Mouse (Mus musculus): Measurements from ENCODE around the gene Acr. TPM values are rescaled to one million over a fixed set of nuclear protein-coding genes. Genes with fewer than 3 reads are reported as not detected.

The Acr gene
- polyA plus RNA-seq, 1 experiment: 4.2 TPM

DNA sequence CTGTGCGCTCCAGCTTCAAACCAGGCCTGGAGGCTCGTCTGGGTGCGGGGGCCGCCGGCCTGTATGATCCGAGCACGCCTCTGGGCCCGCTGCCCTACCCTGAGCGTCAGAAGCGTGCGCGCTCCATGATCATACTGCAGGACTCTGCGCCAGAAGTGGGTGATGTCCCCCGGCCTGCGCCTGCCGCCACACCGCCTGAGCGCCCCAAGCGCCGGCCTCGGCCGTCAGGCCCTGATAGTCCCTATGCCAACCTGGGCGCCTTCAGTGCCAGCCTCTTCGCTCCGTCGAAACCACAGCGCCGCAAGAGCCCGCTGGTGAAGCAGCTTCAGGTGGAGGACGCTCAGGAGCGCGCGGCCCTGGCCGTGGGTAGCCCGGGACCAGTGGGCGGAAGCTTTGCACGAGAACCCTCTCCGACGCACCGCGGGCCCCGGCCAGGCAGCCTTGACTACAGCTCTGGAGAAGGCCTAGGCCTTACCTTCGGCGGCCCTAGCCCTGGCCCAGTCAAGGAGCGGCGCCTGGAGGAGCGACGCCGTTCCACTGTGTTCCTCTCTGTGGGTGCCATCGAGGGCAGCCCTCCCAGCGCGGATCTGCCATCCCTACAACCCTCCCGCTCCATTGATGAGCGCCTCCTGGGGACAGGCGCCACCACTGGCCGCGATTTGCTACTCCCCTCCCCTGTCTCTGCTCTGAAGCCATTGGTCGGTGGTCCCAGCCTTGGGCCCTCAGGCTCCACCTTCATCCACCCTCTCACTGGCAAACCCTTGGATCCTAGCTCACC is 20.1 kb upstream of the Acr start:
- DNase-seq (ENCODE audit: extremely low spot score in 1 of 2, low spot score in 1 of 2): no peak

- DNase-seq (ENCODE audit: extremely low spot score in 1 of 2, low spot score in 1 of 2): no peak
Observed at GRCm38 (mm10) chr15:89548837-89549236, 19.3 kb upstream of the Acr start.

- DNase-seq (ENCODE audit: extremely low spot score in 1 of 2, low spot score in 1 of 2): no peak
Observed at GRCm38 (mm10) chr15:89550506-89550905, 17.6 kb upstream of the Acr start.

DNA sequence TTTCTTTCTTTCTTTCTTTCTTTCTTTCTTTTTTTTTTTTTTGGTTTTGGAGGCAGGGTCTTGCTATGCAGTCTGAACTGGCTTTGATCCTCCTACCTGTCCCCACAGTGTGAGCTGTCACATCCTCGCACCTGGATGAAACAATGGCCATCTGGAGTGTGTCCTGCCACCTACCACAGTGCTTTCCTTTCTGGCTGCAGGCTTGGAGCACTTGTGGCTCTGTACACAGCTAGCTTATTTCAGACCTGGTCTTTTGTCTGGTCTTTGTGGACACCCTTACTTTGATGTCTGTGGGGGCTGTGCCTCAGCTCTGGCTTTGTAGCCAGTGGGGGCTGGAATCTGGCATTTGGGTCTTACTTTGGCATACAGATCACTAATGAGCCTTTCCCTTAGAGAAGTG is 16.4 kb upstream of the Acr start:
- DNase-seq (ENCODE audit: extremely low spot score in 1 of 2, low spot score in 1 of 2): no peak

DNA sequence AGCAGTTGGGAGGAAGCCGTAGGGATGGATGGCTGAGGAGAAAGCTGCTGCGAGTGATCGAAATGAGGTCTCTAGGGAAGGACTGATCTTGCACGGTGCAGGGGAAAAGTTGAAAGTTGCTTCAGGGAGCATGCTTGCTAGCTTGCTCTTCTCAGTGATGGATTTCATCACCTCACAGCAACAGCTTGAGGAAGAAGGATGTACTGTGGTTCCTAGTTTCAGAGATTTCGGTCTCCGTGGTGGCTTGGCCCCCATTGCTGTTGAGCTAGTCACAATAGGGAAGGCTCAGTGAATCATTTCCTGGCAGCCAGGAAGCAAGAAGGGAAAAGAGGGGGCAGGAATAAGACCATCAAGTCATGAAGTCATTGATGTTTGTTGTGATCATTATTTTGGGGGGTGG is 12.5 kb upstream of the Acr start:
- DNase-seq (ENCODE audit: extremely low spot score in 1 of 2, low spot score in 1 of 2): no peak

DNA sequence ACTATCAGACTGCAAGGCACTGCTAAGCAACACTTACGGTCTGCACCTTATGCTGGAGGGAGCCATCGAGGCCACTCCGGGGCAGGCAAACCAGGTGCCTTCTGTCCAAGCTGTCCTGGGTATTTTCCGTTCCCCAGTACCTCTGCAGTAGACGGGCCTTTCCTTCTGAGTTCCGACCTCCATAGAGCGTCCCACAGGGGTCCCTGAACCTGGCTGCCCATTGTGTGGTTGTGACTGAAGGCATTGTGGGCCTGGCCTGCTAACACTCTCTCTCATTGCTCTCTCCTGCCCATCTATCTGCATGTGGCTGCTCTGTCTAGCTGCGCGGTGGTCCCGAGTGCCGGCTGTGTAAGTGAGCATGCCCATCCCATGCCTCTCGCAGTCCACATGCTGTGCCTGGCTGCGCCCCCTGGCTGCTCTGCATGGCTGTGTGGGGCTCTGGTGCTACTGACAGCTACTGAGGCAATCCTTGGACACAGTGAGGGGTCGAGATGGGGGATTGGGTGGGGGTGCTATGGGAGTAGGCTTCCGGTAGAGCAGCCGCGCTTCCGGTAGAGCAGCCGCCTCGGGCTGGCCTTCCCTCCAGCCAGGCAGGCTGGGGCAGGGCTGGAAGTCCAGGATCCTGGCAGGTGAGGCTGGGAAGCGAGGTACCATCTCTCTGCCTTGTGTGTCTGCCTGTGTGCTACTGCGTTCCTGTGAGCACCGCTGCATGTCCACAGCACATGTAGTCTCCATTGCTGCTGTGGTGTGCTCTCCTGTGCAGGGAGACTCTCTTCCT is 11.5 kb upstream of the Acr start:
- DNase-seq (ENCODE audit: extremely low spot score in 1 of 2, low spot score in 1 of 2): no peak

- no peak for DNase-seq (ENCODE audit: extremely low spot score in 1 of 2, low spot score in 1 of 2)
Observed at GRCm38 (mm10) chr15:89557179-89557995, 10.7 kb upstream of the Acr start.

DNA sequence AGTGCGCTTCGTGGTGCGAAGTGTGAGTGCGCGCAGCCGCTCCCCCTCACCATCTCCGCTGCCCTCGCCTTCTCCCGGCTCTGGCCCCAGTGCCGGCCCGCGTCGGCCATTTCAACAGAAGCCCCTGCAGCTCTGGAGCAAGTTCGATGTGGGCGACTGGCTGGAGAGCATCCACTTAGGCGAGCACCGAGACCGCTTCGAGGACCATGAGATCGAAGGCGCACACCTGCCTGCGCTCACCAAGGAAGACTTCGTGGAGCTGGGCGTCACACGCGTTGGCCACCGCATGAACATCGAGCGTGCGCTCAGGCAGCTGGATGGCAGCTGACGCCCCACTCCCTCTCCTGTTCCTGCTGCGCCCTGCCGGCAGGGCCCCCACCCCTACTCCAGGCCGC is 10.1 kb upstream of the Acr start:
- no peak for DNase-seq (ENCODE audit: extremely low spot score in 1 of 2, low spot score in 1 of 2)

GRCm38 (mm10) chr15:89559202-89559731 is 8.9 kb upstream of the Acr start:
- no peak for DNase-seq (ENCODE audit: extremely low spot score in 1 of 2, low spot score in 1 of 2)

DNA sequence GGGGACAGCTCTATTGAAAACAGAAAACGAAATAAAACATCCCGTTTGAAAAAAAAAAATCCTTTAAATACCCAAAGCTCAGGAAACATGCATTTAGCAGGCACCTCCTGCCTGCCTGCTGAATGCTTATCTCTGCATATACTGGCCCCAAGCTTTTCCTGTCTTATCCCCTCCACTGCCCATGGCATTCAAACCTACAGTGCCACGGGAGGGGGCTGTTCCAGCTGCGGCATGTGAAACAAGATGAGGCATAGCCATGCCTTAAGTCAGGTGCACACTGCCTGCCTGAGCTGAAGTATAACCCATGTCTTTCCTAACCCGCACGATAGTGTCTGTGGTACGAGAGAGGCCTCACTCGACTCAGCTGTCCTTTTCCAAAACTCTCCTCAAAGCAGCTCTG is 4.0 kb downstream of the Acr start:
- no peak for DNase-seq (ENCODE audit: extremely low spot score in 1 of 2, low spot score in 1 of 2)

DNA sequence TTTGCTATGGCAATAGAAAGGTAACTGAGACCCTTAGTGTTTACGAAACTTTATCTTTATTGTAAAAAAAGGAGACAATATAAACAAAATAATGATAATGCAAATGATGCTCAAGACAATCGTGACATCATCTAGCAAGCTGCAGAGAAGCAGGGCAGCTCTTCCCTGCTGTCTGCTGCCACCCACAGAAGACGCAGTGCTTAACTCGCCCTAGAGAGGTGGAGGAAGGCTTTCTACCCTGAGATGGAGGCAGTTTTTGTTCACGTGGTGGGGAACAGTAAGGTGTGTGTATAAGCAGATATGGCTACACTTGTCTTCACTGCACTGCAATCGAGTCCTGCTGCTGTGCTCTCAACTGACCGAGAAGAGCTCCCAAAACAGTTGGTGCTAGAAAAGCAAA is 14.4 kb downstream of the Acr start:
- DNase-seq (ENCODE audit: extremely low spot score in 1 of 2, low spot score in 1 of 2): peak in 1 of 2 experiments; percentile 31

GRCm38 (mm10) chr15:89585101-89585500 is 17.0 kb downstream of the Acr start:
- no peak for DNase-seq (ENCODE audit: extremely low spot score in 1 of 2, low spot score in 1 of 2)

DNA sequence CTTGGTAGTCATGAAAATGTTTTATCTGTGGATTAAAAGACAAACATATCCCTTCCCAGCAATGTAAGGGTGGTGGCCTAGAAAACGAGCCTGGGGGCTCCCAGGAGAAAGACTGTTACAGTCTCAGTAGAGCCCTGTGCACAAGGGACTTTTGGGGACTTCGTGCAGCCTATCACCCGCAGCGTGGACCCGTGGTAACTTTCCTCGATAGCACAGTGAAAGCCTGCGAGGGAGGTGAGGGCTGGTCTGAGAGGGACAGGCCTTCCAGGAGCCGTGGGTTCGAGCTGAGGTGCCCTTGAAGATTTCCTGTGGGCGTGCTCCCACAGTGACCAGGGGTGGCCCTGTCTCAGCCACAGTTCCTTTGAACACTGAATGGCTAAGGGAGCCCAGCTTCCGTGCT is 17.5 kb downstream of the Acr start:
- DNase-seq (ENCODE audit: extremely low spot score in 1 of 2, low spot score in 1 of 2): no peak

GRCm38 (mm10) chr15:89589146-89589545 is 21.0 kb downstream of the Acr start:
- no peak for DNase-seq (ENCODE audit: extremely low spot score in 1 of 2, low spot score in 1 of 2)

DNA sequence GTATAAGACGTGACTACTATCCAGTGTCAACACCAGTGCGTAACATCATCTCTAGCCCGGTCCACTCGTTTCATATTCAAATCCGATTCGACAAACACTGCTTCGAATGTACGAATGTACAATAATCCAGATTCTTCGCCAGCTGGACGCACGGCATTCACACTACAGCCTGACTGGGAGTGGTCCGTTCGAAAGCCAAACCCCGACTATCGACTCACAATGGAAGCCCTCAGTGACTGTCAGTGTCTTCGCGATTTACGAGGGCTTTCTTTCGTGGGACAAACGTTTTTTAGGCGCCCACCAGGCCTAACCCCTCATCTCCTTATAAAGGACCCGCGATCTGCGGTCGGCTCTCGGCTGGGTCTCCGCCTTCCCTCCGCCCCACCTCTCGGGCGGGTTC is 23.2 kb downstream of the Acr start:
- no peak for DNase-seq (ENCODE audit: extremely low spot score in 1 of 2, low spot score in 1 of 2)

DNA sequence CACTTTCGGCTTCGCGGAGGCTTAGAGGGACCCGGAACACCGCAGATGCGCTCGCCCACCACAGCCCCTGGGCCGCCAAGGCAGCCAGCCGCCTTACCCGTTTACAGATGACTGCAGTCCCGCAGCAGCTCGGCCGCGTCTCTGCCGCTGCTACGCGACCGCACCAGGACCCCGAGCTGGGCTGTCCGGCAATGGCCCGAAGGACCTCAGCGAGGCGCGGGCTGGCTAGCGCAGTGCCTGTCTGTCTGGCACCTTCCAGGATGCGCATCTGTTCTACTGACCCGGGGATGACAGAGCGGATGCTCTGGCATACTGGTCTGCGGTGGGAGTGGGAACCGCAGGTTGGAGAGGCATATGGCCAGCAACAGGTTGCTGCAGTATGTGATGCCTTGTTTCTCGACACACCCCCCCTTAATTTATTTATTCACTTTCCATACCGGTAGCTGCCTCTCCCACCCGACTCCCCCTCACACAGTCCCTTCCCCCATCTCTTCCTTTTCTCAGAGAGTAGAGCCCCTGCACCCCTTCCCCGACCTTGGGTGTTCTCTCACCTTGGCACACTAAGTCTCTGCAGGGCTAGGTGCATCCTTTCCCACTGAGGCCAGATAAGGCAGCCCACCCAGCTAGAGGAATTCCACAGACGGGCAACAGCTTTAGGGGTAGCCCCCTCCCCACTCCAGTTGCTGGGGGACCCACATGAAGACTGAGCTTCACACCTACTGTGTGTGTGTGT is 23.8 kb downstream of the Acr start, which contains the start of gene Rabl2:
Rabl2 (minus strand) TSS at position 201 of the 733 bp plus-strand sequence.
- DNase-seq (ENCODE audit: extremely low spot score in 1 of 2, low spot score in 1 of 2): peak; percentile 63 to 87

DNA sequence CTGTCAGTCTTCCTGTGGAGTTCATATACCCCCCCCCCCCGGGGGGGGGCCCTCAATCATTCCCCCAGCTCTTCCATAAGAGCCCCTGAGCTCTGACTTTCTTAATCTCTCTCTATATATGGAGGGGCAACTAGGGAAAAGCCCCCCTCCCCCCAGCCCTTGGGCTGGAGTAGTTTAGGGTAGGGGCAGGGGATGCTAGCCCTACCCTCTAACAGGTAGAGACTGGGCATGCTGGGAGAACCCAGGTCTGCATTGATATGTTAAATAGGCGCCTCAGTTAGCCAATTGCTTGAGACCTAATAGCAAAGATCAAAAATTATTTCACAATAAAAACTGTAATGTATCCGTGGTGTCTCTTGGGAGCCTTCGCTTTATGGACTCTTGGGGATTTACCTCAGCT is 24.4 kb downstream of the Acr start:
- DNase-seq (ENCODE audit: extremely low spot score in 1 of 2, low spot score in 1 of 2): no peak

DNA sequence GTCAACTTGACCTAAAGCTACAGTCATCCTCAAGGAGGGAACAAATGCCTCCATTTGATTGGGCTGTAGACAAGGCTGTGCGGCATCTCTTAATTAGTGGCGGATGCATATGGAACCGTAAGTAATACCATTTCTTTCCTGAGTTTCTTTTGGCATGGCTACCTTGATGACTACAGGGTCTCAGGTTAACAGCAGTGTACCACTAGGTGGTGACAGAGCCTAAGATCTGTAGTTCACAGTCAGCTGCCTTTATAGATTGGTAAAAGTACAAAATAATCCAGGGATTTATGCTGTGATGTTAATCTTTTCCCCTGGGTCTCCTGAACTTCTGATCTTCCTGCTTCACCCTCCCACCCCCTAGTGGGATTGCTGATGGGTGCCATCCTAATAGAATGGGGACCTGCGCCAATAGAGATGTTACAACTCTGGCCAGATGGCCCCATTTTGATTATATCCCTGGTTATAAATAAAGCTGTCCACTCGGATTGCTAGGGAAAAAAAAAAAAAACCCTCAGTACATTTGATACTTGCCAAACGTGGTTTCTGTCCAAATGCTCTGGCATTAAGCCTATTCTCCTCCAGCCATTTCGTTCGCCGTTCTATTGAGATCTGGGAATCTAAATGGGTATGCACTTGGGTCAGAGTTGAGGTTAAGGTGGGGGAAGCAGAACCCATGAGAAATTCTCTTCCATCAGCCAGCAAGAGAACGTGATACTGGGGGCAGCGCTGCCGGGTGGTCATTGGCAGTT is 37.9 kb downstream of the Acr start:
- no peak for DNase-seq (ENCODE audit: extremely low spot score in 1 of 2, low spot score in 1 of 2)

DNA sequence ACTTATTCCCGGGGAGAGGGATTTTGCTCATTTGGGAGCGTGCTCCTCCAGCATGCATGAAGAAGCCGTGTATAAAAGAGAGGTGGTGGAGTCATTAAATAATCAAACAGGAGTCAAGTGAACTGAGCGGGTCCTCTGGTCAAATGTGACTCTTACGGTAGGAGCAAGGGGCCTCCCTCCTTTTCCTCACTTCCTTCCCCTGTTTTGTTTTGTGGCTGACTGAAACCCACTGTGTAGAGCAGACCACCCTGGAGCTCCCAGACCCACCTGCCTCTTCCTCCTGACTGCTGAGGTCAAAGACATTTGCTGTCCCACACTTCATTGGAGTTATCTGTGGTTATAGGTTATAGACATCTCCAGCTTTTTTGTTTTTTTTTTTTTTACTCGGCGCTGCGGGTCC is 39.4 kb downstream of the Acr start:
- DNase-seq (ENCODE audit: extremely low spot score in 1 of 2, low spot score in 1 of 2): no peak

DNA sequence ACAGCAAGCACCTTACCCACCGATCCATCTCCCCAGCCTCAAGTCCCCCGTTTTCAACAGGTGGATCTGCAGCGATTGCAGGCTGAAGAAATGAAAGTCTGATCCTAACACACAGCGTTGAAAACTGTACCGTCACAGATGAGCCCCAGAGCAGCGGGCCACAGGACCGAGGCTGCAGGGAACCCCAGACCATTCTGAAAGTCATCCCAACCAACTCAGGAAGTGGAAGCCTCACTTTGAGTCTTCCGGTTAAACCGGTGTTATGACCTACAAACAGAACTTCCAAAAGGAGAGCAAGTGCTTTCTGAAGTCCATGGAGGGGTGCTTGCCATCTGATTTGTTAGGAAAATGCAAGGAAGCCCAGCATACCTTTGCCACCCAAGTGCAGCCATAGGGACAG is 39.8 kb downstream of the Acr start:
- no peak for DNase-seq (ENCODE audit: extremely low spot score in 1 of 2, low spot score in 1 of 2)
